Mouse (Mus musculus): ENCODE measurements around the gene Rbfox1.

The Rbfox1 gene

GRCm38 (mm10) chr16:6348581-6349241 lies 463.6 kb downstream of the Rbfox1 start:
- DNase-seq (ENCODE audit: low spot score in 2 of 2): no peak

GRCm38 (mm10) chr16:6349381-6349780 lies 464.2 kb downstream of the Rbfox1 start:
- no peak for DNase-seq (ENCODE audit: low spot score in 2 of 2)

GRCm38 (mm10) chr16:6350256-6350655 lies 465.1 kb downstream of the Rbfox1 start:
- no peak for DNase-seq (ENCODE audit: low spot score in 2 of 2)

- DNase-seq (ENCODE audit: low spot score in 2 of 2): no peak
These were observed 468.0 kb downstream of the Rbfox1 start for GRCm38 (mm10) chr16:6353191-6353590.

- DNase-seq (ENCODE audit: low spot score in 2 of 2): no peak
These were observed 471.8 kb downstream of the Rbfox1 start for GRCm38 (mm10) chr16:6356931-6357330.

- no peak for DNase-seq (ENCODE audit: low spot score in 2 of 2)
These were observed 480.6 kb downstream of the Rbfox1 start for GRCm38 (mm10) chr16:6365793-6366192.

- DNase-seq (ENCODE audit: low spot score in 2 of 2): no peak
These were observed 481.5 kb downstream of the Rbfox1 start for GRCm38 (mm10) chr16:6366649-6367048.

GRCm38 (mm10) chr16:6380924-6381323 lies 495.8 kb downstream of the Rbfox1 start:
- DNase-seq (ENCODE audit: low spot score in 2 of 2): no peak

GRCm38 (mm10) chr16:6381572-6381971 lies 496.4 kb downstream of the Rbfox1 start:
- DNase-seq (ENCODE audit: low spot score in 2 of 2): no peak

GRCm38 (mm10) chr16:6382712-6383111 lies 497.6 kb downstream of the Rbfox1 start:
- DNase-seq (ENCODE audit: low spot score in 2 of 2): no peak

- no peak for DNase-seq (ENCODE audit: low spot score in 2 of 2)
These were observed 505.2 kb downstream of the Rbfox1 start for GRCm38 (mm10) chr16:6390278-6390930.

- no peak for DNase-seq (ENCODE audit: low spot score in 2 of 2)
These were observed 511.7 kb downstream of the Rbfox1 start for GRCm38 (mm10) chr16:6396676-6397409.

GRCm38 (mm10) chr16:6397635-6398034 lies 512.5 kb downstream of the Rbfox1 start:
- DNase-seq (ENCODE audit: low spot score in 2 of 2): no peak

GRCm38 (mm10) chr16:6402816-6403215 lies 517.7 kb downstream of the Rbfox1 start:
- DNase-seq (ENCODE audit: low spot score in 2 of 2): no peak

- no peak for DNase-seq (ENCODE audit: low spot score in 2 of 2)
These were observed 529.7 kb downstream of the Rbfox1 start for GRCm38 (mm10) chr16:6414846-6415245.

- DNase-seq (ENCODE audit: low spot score in 2 of 2): no peak
These were observed 536.5 kb downstream of the Rbfox1 start for GRCm38 (mm10) chr16:6421623-6422145.

GRCm38 (mm10) chr16:6423878-6424409 lies 538.8 kb downstream of the Rbfox1 start:
- no peak for DNase-seq (ENCODE audit: low spot score in 2 of 2)

GRCm38 (mm10) chr16:6424738-6425137 lies 539.6 kb downstream of the Rbfox1 start:
- no peak for DNase-seq (ENCODE audit: low spot score in 2 of 2)

- no peak for DNase-seq (ENCODE audit: low spot score in 2 of 2)
These were observed 542.4 kb downstream of the Rbfox1 start for GRCm38 (mm10) chr16:6427292-6428281.

GRCm38 (mm10) chr16:6430981-6431380 lies 545.8 kb downstream of the Rbfox1 start:
- no peak for DNase-seq (ENCODE audit: low spot score in 2 of 2)

- no peak for DNase-seq (ENCODE audit: low spot score in 2 of 2)
These were observed 551.3 kb downstream of the Rbfox1 start for GRCm38 (mm10) chr16:6436445-6436844.
